Mouse (Mus musculus) olfactory bulb, adult 2 months (tissue): ENCODE data around the gene Sap25. TPM values are rescaled to one million over a fixed set of nuclear protein-coding genes. Genes with fewer than 3 reads are reported as not detected.

Experiments used
- H3K27ac ChIP-seq: fragments of 200-500 bp; 2 replicates; pipeline ENCODE4 v1.5.1; 2012; ENCODE audit warnings: low read depth, low read length; ENCODE audit not compliant: insufficient read depth
- H3K4me1 ChIP-seq: fragments of 200-500 bp; 2 replicates; pipeline ENCODE4 v1.6.1; 2012; ENCODE audit warnings: low read length; ENCODE audit not compliant: control insufficient read depth, insufficient read depth
- H3K4me3 ChIP-seq: fragments of 200-500 bp; 2 replicates; pipeline ENCODE4 v1.5.1; 2012; ENCODE audit warnings: mild to moderate bottlenecking, low read depth, low read length, moderate library complexity; ENCODE audit not compliant: insufficient read depth
- CTCF ChIP-seq: fragments of 200-500 bp; IDR thresholded peaks from 2 replicates; pipeline ENCODE4 v1.5.1; 2012; ENCODE audit warnings: low read depth, mild to moderate bottlenecking, low read length, moderate library complexity; ENCODE audit not compliant: insufficient read depth
- POLR2A ChIP-seq: fragments of 200-500 bp; IDR thresholded peaks from 2 replicates; pipeline ENCODE4 v1.6.1; 2012; ENCODE audit warnings: mild to moderate bottlenecking, low read depth, low read length, moderate library complexity; ENCODE audit not compliant: insufficient read depth
- WGBS: fragments of 180-500 bp; shearing (Covaris S2); methylation state at CpG from one replicate; pipeline ENCODE4 v1.1.7; 2018; 5-methylcytosine and 5-hydroxymethylcytosine counted together
- polyA plus RNA-seq: library from polyadenylated mRNA; stranded (reverse); fragments of >200 nt; gene quantifications from 2 replicates; pipeline ENCODE4 v1.2.4, GENCODE M21; 2012; ENCODE audit warnings: low replicate concordance; ENCODE audit not compliant: missing spikeins, insufficient read depth, insufficient read length

Gene Sap25
- polyA plus RNA-seq, 1 experiment: not detected

GRCm38 (mm10) chr5:137649669-137650571 lies 8.8 kb downstream of the Sap25 start:
- WGBS: 53% methylated on average over 18 of the region's 18 CpGs
- no peak for TF ChIP-seq POLR2A
- Histone ChIP-seq H3K27ac (no peak overlapping the region), H3K4me1 (peaks cover 5% of the 10 kb centered on the region), H3K4me3 (no peak overlapping the region)

GRCm38 (mm10) chr5:137652474-137652873 lies 11.3 kb downstream of the Sap25 start:
- H3K27ac ChIP-seq: no peak overlapping the region
- WGBS: 33% methylated on average over 3 of the region's 3 CpGs
- TF ChIP-seq POLR2A (no peak), CTCF (peak; percentile 49)
- H3K4me1 ChIP-seq: peaks cover 2% of the 10 kb centered on the region; the same call in 1 of the 2 replicates
- H3K4me3 ChIP-seq: no peak overlapping the region

DNA sequence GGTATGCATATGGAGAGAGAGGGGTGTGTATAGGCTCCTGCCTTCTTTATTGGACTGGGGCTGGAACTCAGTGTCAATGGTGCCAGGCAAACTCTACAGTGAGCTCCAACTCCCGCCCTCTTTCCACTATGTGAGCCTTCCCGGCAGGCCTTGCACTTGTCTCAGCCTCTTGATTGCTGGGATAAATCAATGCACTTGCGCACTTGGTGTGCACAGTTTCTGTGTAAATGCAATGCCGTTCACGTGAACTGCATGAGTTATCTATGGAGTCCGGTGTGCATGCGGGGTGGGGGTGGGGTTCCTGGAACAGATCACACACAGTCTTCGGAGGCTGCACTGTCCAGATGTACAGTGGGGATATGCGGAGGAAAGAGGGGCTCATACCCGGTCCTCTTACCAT lies 12.2 kb downstream of the Sap25 start:
- TF ChIP-seq POLR2A: no peak
- TF ChIP-seq CTCF: no peak
- Histone ChIP-seq H3K4me3 (no peak overlapping the region), H3K27ac (no peak overlapping the region), H3K4me1 (peaks cover 2% of the 10 kb centered on the region; the same call in 1 of the 2 replicates)
- 91% methylated on average over 10 of the region's 10 CpGs for WGBS

- Histone ChIP-seq H3K4me1 (peaks cover 2% of the 10 kb centered on the region; the same call in 1 of the 2 replicates), H3K27ac (no peak overlapping the region), H3K4me3 (no peak overlapping the region)
- TF ChIP-seq CTCF (no peak), POLR2A (no peak)
- WGBS: 72% methylated on average over 7 of the region's 7 CpGs
These were observed 13.6 kb downstream of the Sap25 start for GRCm38 (mm10) chr5:137654746-137655145.

DNA sequence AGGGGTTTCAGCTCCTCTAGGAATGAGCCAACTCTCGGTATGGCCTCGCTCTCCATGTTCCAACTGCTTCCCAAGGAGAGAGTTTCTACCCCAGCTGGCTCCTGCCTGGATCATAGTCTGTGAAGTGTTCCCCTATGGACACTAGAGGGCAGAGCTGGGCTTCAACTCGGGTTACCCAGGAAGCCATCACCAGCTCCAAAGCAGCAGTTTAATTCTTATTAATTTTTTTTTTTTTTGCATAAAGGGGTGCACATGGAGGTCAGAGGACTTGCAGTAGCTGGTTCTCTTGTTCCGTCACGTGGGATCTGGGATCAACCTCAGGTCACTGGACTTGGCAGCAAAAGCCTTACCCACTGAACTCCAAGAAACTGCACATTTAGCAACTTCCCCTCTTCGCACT lies 15.8 kb downstream of the Sap25 start:
- WGBS: 16% methylated on average over 6 of the region's 6 CpGs
- no peak for TF ChIP-seq POLR2A
- peak; percentile 21; the same call in 1 of the 2 replicates for TF ChIP-seq CTCF
- H3K4me3 ChIP-seq: no peak overlapping the region
- H3K27ac ChIP-seq: peak overlapping the region; percentile 36; the same call in 1 of the 2 replicates
- H3K4me1 ChIP-seq: peaks cover 2% of the 10 kb centered on the region; the same call in 1 of the 2 replicates

- H3K27ac ChIP-seq: no peak overlapping the region
- WGBS: 79% methylated on average over 6 of the region's 6 CpGs
These were observed 19.0 kb downstream of the Sap25 start for GRCm38 (mm10) chr5:137660064-137660688.

GRCm38 (mm10) chr5:137663057-137663456 lies 21.9 kb downstream of the Sap25 start:
- WGBS: 82% methylated on average over 9 of the region's 9 CpGs
- no peaks in the 10 kb centered on the region for H3K4me1 ChIP-seq
- no peak overlapping the region for H3K4me3 ChIP-seq
- TF ChIP-seq POLR2A: no peak
- no peak for TF ChIP-seq CTCF
- H3K27ac ChIP-seq: no peak overlapping the region

More at GRCm38 (mm10) chr5:137660064-137660688, 19.0 kb downstream of the Sap25 start:
- Histone ChIP-seq H3K4me1 (peaks cover 2% of the 10 kb centered on the region; the same call in 1 of the 2 replicates), H3K4me3 (no peak overlapping the region)
- TF ChIP-seq POLR2A: no peak
- no peak for TF ChIP-seq CTCF

DNA sequence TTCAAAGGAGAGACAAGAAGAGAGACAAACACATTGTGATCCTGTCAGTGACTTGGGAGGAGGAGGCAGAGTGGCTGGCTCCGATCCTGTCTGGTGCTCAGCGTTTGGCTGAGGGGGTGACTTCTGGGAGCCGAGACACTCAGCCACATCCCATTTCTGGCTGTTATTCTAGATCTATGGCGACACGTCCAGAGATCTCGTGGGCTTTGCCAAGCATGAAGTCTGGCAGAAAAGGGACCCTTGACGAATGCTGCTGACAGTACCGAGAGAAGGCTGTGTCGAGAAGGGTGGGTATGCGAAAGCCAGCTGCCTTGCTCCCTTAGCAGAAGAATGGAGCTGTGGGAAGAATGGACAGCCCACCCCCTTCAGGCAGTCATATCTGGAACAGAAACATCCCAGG lies 27.8 kb downstream of the Sap25 start:
- Histone ChIP-seq H3K27ac (no peak overlapping the region), H3K4me3 (no peak overlapping the region), H3K4me1 (peaks cover 20% of the 10 kb centered on the region)
- WGBS: 59% methylated on average over 10 of the region's 10 CpGs
- TF ChIP-seq CTCF: no peak
- no peak for TF ChIP-seq POLR2A

DNA sequence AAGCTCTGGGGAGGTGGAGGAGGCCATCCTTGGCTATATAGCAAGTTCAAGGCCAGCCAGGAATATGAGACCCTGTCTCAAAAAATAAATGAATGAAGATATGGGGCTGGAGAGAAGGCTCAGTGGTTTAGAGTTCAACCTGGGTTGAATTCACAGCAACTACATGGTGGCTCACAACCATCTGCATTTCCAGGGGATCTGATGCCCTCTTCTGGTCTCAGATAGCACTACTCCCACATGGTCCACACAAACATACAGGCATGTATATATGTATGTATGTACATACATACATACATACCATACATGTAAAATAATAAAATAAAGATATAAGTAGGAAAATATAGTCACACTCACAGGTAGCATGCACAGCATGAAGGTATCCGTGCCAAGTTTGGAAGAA lies 29.1 kb downstream of the Sap25 start:
- H3K4me1 ChIP-seq: peaks cover 20% of the 10 kb centered on the region
- WGBS: 97% methylated on average over 1 of the region's 1 CpGs
- no peak overlapping the region for H3K27ac ChIP-seq
- H3K4me3 ChIP-seq: no peak overlapping the region
- TF ChIP-seq CTCF (no peak), POLR2A (no peak)
